ENCODE assay signal across 9 mouse cellular contexts in genomic region chr3:19061488-19062248, GRCm38 (mm10).
DNase-seq lines count a peak whose midpoint lies in the region; ATAC-seq and TF ChIP-seq lines count a peak whose summit lies in the region.
"Had no signal": no experiment of that assay in that cellular context is flagged by ENCODE, and none has a peak within 500 bp of the region (broad histone marks: within the 10 kb centered on the region; RNA-seq: fewer than 3 reads in every experiment).

No protein-coding gene starts in this region.

- ATAC-seq in forebrain, embryonic 11.5 days (replicated peaks; ENCODE audit: low FRiP score): peak; percentile 66
- peak; percentile 28; the same call in 1 of the 2 replicates for ATAC-seq in stomach, embryonic 14.5 days (ENCODE audit: insufficient number of reproducible peaks, insufficient read depth, low FRiP score, low read depth)
- ATAC-seq in stomach, postnatal 0 days (ENCODE audit: low FRiP score, low TSS enrichment): no peak
- ATAC-seq in midbrain, embryonic 13.5 days: peak; percentile 82

- H3K27ac ChIP-seq in forebrain, embryonic 11.5 days (ENCODE audit: low read depth, low read length): no peak overlapping the region
- no peak overlapping the region for H3K27ac ChIP-seq in forebrain, embryonic 10.5 days
- no peak overlapping the region for H3K27ac ChIP-seq in stomach, embryonic 14.5 days (ENCODE audit: low read length)
- H3K27ac ChIP-seq in stomach, postnatal 0 days (replicated peaks): no peak overlapping the region
- no peak overlapping the region for H3K27ac ChIP-seq in midbrain, embryonic 13.5 days
- H3K27ac ChIP-seq: liver, embryonic 15.5 days had no signal

- no peak overlapping the region for H3K9ac ChIP-seq in forebrain, embryonic 11.5 days (ENCODE audit: low read length)
- no peak overlapping the region for H3K9ac ChIP-seq in stomach, embryonic 14.5 days (replicated peaks; ENCODE audit: low read depth, low read length)
- H3K9ac ChIP-seq in stomach, postnatal 0 days (ENCODE audit: low read length): no peak overlapping the region
- H3K9ac ChIP-seq in midbrain, embryonic 13.5 days (replicated peaks): no peak overlapping the region
- H3K9ac ChIP-seq: liver, embryonic 15.5 days had no signal

- H3K36me3 ChIP-seq in forebrain, embryonic 11.5 days (ENCODE audit: control insufficient read depth, insufficient read depth, low read length): no peaks in the 10 kb centered on the region
- no peaks in the 10 kb centered on the region for H3K36me3 ChIP-seq in forebrain, embryonic 10.5 days (replicated peaks)
- H3K36me3 ChIP-seq in stomach, embryonic 14.5 days (ENCODE audit: control insufficient read depth, insufficient read depth, low read length): no peaks in the 10 kb centered on the region
- no peaks in the 10 kb centered on the region for H3K36me3 ChIP-seq in stomach, postnatal 0 days (ENCODE audit: control insufficient read depth, insufficient read depth, low read length)
- H3K36me3 ChIP-seq in midbrain, embryonic 13.5 days: no peaks in the 10 kb centered on the region
- H3K36me3 ChIP-seq: liver, embryonic 15.5 days had no signal

- no peaks in the 10 kb centered on the region for H3K9me3 ChIP-seq in forebrain, embryonic 11.5 days (ENCODE audit: control insufficient read depth, low read length)
- no peaks in the 10 kb centered on the region for H3K9me3 ChIP-seq in forebrain, embryonic 10.5 days
- H3K9me3 ChIP-seq in stomach, embryonic 14.5 days (ENCODE audit: control insufficient read depth, low read depth, low read length): no peaks in the 10 kb centered on the region
- H3K9me3 ChIP-seq in stomach, postnatal 0 days (ENCODE audit: control insufficient read depth, low read length): no peaks in the 10 kb centered on the region
- H3K9me3 ChIP-seq in midbrain, embryonic 13.5 days: no peaks in the 10 kb centered on the region
- H3K9me3 ChIP-seq: liver, embryonic 15.5 days had no signal

- no peak overlapping the region for H3K4me2 ChIP-seq in forebrain, embryonic 11.5 days (ENCODE audit: low read depth, low read length, severe bottlenecking)
- H3K4me2 ChIP-seq in stomach, embryonic 14.5 days (replicated peaks; ENCODE audit: low read depth, low read length): no peak overlapping the region
- H3K4me2 ChIP-seq in stomach, postnatal 0 days (replicated peaks; ENCODE audit: low read depth): no peak overlapping the region
- H3K4me2 ChIP-seq in midbrain, embryonic 13.5 days (replicated peaks): no peak overlapping the region
- H3K4me2 ChIP-seq: liver, embryonic 15.5 days had no signal

- 34% methylated on average over 12 of the region's 14 CpGs for WGBS in forebrain, embryonic 11.5 days
- WGBS in forebrain, embryonic 10.5 days: 35% methylated on average over 12 of the region's 14 CpGs
- 52% methylated on average over 11 of the region's 14 CpGs for WGBS in stomach, embryonic 14.5 days
- WGBS in stomach, postnatal 0 days: 52% methylated on average over 13 of the region's 14 CpGs
- 38% methylated on average over 12 of the region's 14 CpGs for WGBS in midbrain, embryonic 13.5 days

- H3K27me3 ChIP-seq in forebrain, embryonic 11.5 days (ENCODE audit: control insufficient read depth, insufficient read depth, low read length): no peaks in the 10 kb centered on the region
- H3K27me3 ChIP-seq in forebrain, embryonic 10.5 days (ENCODE audit: poor library complexity, severe bottlenecking): peaks cover 29% of the 10 kb centered on the region
- H3K27me3 ChIP-seq in stomach, embryonic 14.5 days (ENCODE audit: control insufficient read depth, insufficient read depth, low read length): no peaks in the 10 kb centered on the region
- no peaks in the 10 kb centered on the region for H3K27me3 ChIP-seq in stomach, postnatal 0 days (ENCODE audit: control insufficient read depth, insufficient read depth, low read length)
- 0 out of 2 replicates have a peak, but pooled peaks cover 5% of the 10 kb centered on the region for H3K27me3 ChIP-seq in midbrain, embryonic 13.5 days
- H3K27me3 ChIP-seq: liver, embryonic 15.5 days had no signal

- no peak for TF ChIP-seq EP300 in stomach, postnatal 0 days (optimal IDR thresholded peaks at IDR 0.05)

- no peak for TF ChIP-seq CTCF in stomach, postnatal 0 days (IDR thresholded peaks at IDR 0.05; ENCODE audit: low read depth)

- DNase-seq in forebrain, embryonic 11.5 days (ENCODE audit: low spot score): no peak
- no peak for DNase-seq in forebrain, embryonic 10.5 days (ENCODE audit: extremely low spot score, low spot score)
- DNase-seq in stomach, postnatal 0 days (ENCODE audit: low spot score): no peak
- DNase-seq in thymus, adult 18-20 months: no peak
- DNase-seq in testis, postnatal 14 days (ENCODE audit: low spot score): no peak
- DNase-seq in thymus, postnatal 25 days: no peak

- no peaks in the 10 kb centered on the region; the same call in 1 of the 2 replicates for H3K4me1 ChIP-seq in forebrain, embryonic 11.5 days (replicated peaks; ENCODE audit: control insufficient read depth, insufficient read depth, low read length)
- H3K4me1 ChIP-seq in forebrain, embryonic 10.5 days: peaks cover 15% of the 10 kb centered on the region
- H3K4me1 ChIP-seq in stomach, embryonic 14.5 days (ENCODE audit: control insufficient read depth, insufficient read depth, low read length): no peaks in the 10 kb centered on the region
- H3K4me1 ChIP-seq in stomach, postnatal 0 days (replicated peaks; ENCODE audit: control insufficient read depth, insufficient read depth): no peaks in the 10 kb centered on the region
- peaks cover 12% of the 10 kb centered on the region; the same call in 1 of the 2 replicates for H3K4me1 ChIP-seq in midbrain, embryonic 13.5 days (replicated peaks)
- H3K4me1 ChIP-seq: liver, embryonic 15.5 days had no signal

- H3K4me3 ChIP-seq in forebrain, embryonic 11.5 days (ENCODE audit: low read depth, low read length): no peak overlapping the region
- no peak overlapping the region for H3K4me3 ChIP-seq in forebrain, embryonic 10.5 days
- H3K4me3 ChIP-seq in stomach, embryonic 14.5 days (ENCODE audit: low read depth, low read length): no peak overlapping the region
- H3K4me3 ChIP-seq in stomach, postnatal 0 days (ENCODE audit: low read depth, low read length): no peak overlapping the region
- H3K4me3 ChIP-seq in midbrain, embryonic 13.5 days (replicated peaks): no peak overlapping the region
- H3K4me3 ChIP-seq: liver, embryonic 15.5 days had no signal
